Mouse (Mus musculus) C2C12 (cell line): Measurements from ENCODE around the gene Larp1.

ENCODE experiments used
- CTCF ChIP-seq: IDR thresholded peaks from one replicate; pipeline ENCODE4 v1.5.1; 2011; ENCODE audit not compliant: control insufficient read depth, insufficient read depth, insufficient read length
- MYOD1 ChIP-seq: IDR thresholded peaks from one replicate; pipeline ENCODE4 v1.6.1; 2011; ENCODE audit warnings: low read depth; ENCODE audit not compliant: control insufficient read depth, insufficient read length
- MYOG ChIP-seq: IDR thresholded peaks from one replicate; pipeline ENCODE4 v1.6.1; 2011; ENCODE audit not compliant: control insufficient read depth, insufficient read length; ENCODE audit errors: extremely low read depth
- USF1 ChIP-seq: IDR thresholded peaks from one replicate; pipeline ENCODE4 v1.6.1; 2011; ENCODE audit warnings: low read depth, mild to moderate bottlenecking, control low read depth, moderate library complexity

- no peak for TF ChIP-seq CTCF
- no peak for TF ChIP-seq MYOD1
- TF ChIP-seq USF1, result no peak
- no peak for TF ChIP-seq MYOG
Observed at GRCm38 (mm10) chr11:57973913-57974234, 35.0 kb upstream of the Larp1 start.
